Comparison of ENCODE assay signal across 8 mouse cellular contexts in the genomic region with DNA sequence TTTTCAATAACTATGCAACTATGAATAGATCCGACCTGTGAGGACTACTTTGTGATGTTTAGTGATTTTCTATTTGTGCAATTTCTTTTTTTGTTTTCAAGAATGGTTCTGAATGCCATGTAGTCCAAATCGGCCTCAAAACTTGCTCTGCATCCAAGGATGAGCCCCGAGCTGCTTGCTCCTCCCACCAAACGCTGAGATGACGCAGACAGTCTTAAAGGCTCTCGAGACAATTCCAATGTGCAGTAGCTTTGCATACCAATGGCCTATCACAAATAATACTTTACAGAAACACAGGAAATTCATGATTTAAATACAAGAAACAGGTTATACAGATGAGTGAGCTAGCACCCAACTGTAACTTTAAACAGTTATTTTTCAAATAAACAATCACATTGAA. TPM values are rescaled to one million over a fixed set of nuclear protein-coding genes. Genes with fewer than 3 reads are reported as not detected.
A peak's percentile ranks its signal among the peaks of the same experiment; 100 is the strongest.
DNase-seq lines count a peak whose midpoint lies in the region; ATAC-seq and TF ChIP-seq lines count a peak whose summit lies in the region.

No protein-coding gene starts in this region.

- DNase-seq in left cerebral cortex, adult 2 months (ENCODE audit: extremely low spot score in 1 of 2, low spot score in 2 of 2): no peak
- no peak for DNase-seq in left cerebral cortex, postnatal 4 days
- DNase-seq in brain, adult 2 months (ENCODE audit: low read depth, low spot score): peak; percentile 20
- no peak for DNase-seq in hindbrain, postnatal 0 days (ENCODE audit: low spot score)
- no peak for DNase-seq in ovary, postnatal 10 days (ENCODE audit: low spot score)

- 53% methylated on average over 6 of the region's 6 CpGs for WGBS in hindbrain, postnatal 0 days

- TF ChIP-seq CTCF in left cerebral cortex, adult 2 months (IDR thresholded peaks at IDR 0.05): no peak
- TF ChIP-seq CTCF in hindbrain, postnatal 0 days (IDR thresholded peaks at IDR 0.05; ENCODE audit: low read depth): no peak

- peaks cover 15% of the 10 kb centered on the region for H3K4me1 ChIP-seq in hindbrain, postnatal 0 days (ENCODE audit: insufficient read depth, low read length)

- H3ac ChIP-seq in myocyte (ENCODE audit: control insufficient read depth, insufficient read length): no peak overlapping the region

- no peaks in the 10 kb centered on the region for H3K9me3 ChIP-seq in hindbrain, postnatal 0 days (ENCODE audit: low read length)

- H3K9ac ChIP-seq in hindbrain, postnatal 0 days (replicated peaks; ENCODE audit: low read length): no peak overlapping the region; the same call in 1 of the 2 replicates

- no peak for TF ChIP-seq POLR2A in myocyte (IDR thresholded peaks at IDR 0.05; ENCODE audit: insufficient read length, low read depth)

- peaks cover 65% of the 10 kb centered on the region for H3K79me2 ChIP-seq in myocyte (ENCODE audit: control insufficient read depth, insufficient read depth)

- peak overlapping the region; percentile 89 for H3K4me2 ChIP-seq in hindbrain, postnatal 0 days (ENCODE audit: low read depth, low read length)
- peak overlapping the region; percentile 75 for H3K4me2 ChIP-seq in myocyte (ENCODE audit: low read depth)

- H3K4me3 ChIP-seq in left cerebral cortex, adult 2 months: peak overlapping the region; percentile 22; the same call in 1 of the 2 replicates
- H3K4me3 ChIP-seq in hindbrain, postnatal 0 days (ENCODE audit: low read length): peak overlapping the region; percentile 97; the same call in 1 of the 2 replicates
- peak overlapping the region; percentile 99 for H3K4me3 ChIP-seq in myocyte

- peaks cover 16% of the 10 kb centered on the region for H3K36me3 ChIP-seq in hindbrain, postnatal 0 days (ENCODE audit: insufficient read depth, low read length)
- peaks cover 12% of the 10 kb centered on the region for H3K36me3 ChIP-seq in myocyte (ENCODE audit: control insufficient read depth, insufficient read depth)

- H3K27ac ChIP-seq in left cerebral cortex, adult 2 months: no peak overlapping the region
- H3K27ac ChIP-seq in hindbrain, postnatal 0 days: no peak overlapping the region

- ATAC-seq in hindbrain, postnatal 0 days: no peak
- ATAC-seq in megakaryocyte progenitor cell, adult 5-6 weeks (replicated peaks; ENCODE audit: poor library complexity): no peak
- no peak for ATAC-seq in megakaryocyte-erythroid progenitor cell, adult 5-6 weeks (replicated peaks; ENCODE audit: low FRiP score, low TSS enrichment, poor library complexity, severe bottlenecking)

- no peaks in the 10 kb centered on the region for H3K27me3 ChIP-seq in hindbrain, postnatal 0 days (ENCODE audit: insufficient read depth, low read length)
- H3K27me3 ChIP-seq in myocyte (ENCODE audit: control insufficient read depth, insufficient read depth, insufficient read length): no peaks in the 10 kb centered on the region

- intact Hi-C loops in left cerebral cortex, adult 2 months (cut with DNase I): loop anchor here (5.0 kb wide), 2 partner anchors 46 to 191 kb away; partner anchors contain the start of genes Polr1c and Yipf3
- intact Hi-C loops in left cerebral cortex, postnatal 4 days (cut with DNase I): no loop called here

TF ChIP-seq in myocyte, 11 proteins besides CTCF, POLR2A, EP300 and RAD21:
- TF ChIP-seq POLR2AphosphoS2 (IDR thresholded peaks at IDR 0.05; ENCODE audit: insufficient read length, low read depth): no peak
- no peak for TF ChIP-seq TCF3 (IDR thresholded peaks at IDR 0.05; ENCODE audit: insufficient read length, low read depth)
- no peak for TF ChIP-seq USF1 (IDR thresholded peaks at IDR 0.05; ENCODE audit: low read depth)
- no peak for TF ChIP-seq CEBPB (IDR thresholded peaks at IDR 0.05; ENCODE audit: insufficient read depth, poor library complexity, severe bottlenecking)
- TF ChIP-seq REST (IDR thresholded peaks at IDR 0.05; ENCODE audit: insufficient read depth, insufficient read length): no peak
- no peak for TF ChIP-seq E2F4 (IDR thresholded peaks at IDR 0.05; ENCODE audit: insufficient read depth)
- TF ChIP-seq TCF12 (IDR thresholded peaks at IDR 0.05; ENCODE audit: insufficient read depth, poor library complexity, severe bottlenecking): no peak
- no peak for TF ChIP-seq SRF (IDR thresholded peaks at IDR 0.05; ENCODE audit: control insufficient read depth, insufficient read length, low read depth)
- no peak for TF ChIP-seq MAX (IDR thresholded peaks at IDR 0.05; ENCODE audit: low read depth)
- TF ChIP-seq MYOG (IDR thresholded peaks at IDR 0.05; ENCODE audit: control insufficient read depth in 1 of 3, insufficient read depth in 1 of 3, insufficient read length in 2 of 3, low read depth in 2 of 3): no peak
- TF ChIP-seq MYOD1 (IDR thresholded peaks at IDR 0.05; ENCODE audit: control insufficient read depth in 1 of 3, insufficient read length in 2 of 3, low read depth in 2 of 3): no peak
TF ChIP-seq in myocyte: peak in this region for 0.

RNA-seq across cellular contexts. Expression of gene Polh, which starts 1.3 kb away (rescaled TPM):
- total RNA-seq in left cerebral cortex, adult 2 months (2021): 1 to 10 TPM; 6.3 to 6.7 TPM
- 10 to 100 TPM in 1 of 2 experiments, 1 to 10 TPM in 1; 9.7 to 10.7 TPM for total RNA-seq in left cerebral cortex, postnatal 4 days (2021)
- total RNA-seq in hindbrain, postnatal 0 days (2014; rRNA removed): 9.7 and 10.5 TPM in 2 replicates
- 4.7 and 5.5 TPM in 2 replicates for polyA plus RNA-seq in hindbrain, postnatal 0 days (2015; fragmentation: Nextera tagmentation; extraction: Ambion mirVana)
- 6.0 TPM for polyA plus RNA-seq in myocyte (2012; fragmentation: generic; extraction: Trizol)
- total RNA-seq in megakaryocyte progenitor cell, adult 5-6 weeks (2015): 11.4 and 17.7 TPM in 2 replicates
- total RNA-seq in megakaryocyte progenitor cell, adult 5-6 weeks (2017): 20.4 and 26.9 TPM in 2 replicates
- total RNA-seq in megakaryocyte-erythroid progenitor cell, adult 5-6 weeks (2014; fragmentation: Nextera tagmentation): 19.9 and 27.9 TPM in 2 replicates
- 22.5 and 30.3 TPM in 2 replicates for total RNA-seq in megakaryocyte-erythroid progenitor cell, adult 5-6 weeks (2017)

RNA-seq across cellular contexts. Expression of gene Xpo5, which starts 1.4 kb away (rescaled TPM):
- 10 to 100 TPM; 42.1 to 43.3 TPM for total RNA-seq in left cerebral cortex, adult 2 months (2021)
- 10 to 100 TPM; 45.0 to 46.3 TPM for total RNA-seq in left cerebral cortex, postnatal 4 days (2021)
- 54.5 and 56.9 TPM in 2 replicates for total RNA-seq in hindbrain, postnatal 0 days (2014; rRNA removed)
- 23.8 and 23.9 TPM in 2 replicates for polyA plus RNA-seq in hindbrain, postnatal 0 days (2015; fragmentation: Nextera tagmentation; extraction: Ambion mirVana)
- polyA plus RNA-seq in myocyte (2012; fragmentation: generic; extraction: Trizol): 31.9 TPM
- total RNA-seq in megakaryocyte progenitor cell, adult 5-6 weeks (2015): 48.8 and 55.9 TPM in 2 replicates
- 70.3 and 72.0 TPM in 2 replicates for total RNA-seq in megakaryocyte progenitor cell, adult 5-6 weeks (2017)
- total RNA-seq in megakaryocyte-erythroid progenitor cell, adult 5-6 weeks (2014; fragmentation: Nextera tagmentation): 58.7 and 74.9 TPM in 2 replicates
- 74.0 and 81.7 TPM in 2 replicates for total RNA-seq in megakaryocyte-erythroid progenitor cell, adult 5-6 weeks (2017)

RNA-seq across cellular contexts. Expression of gene Gtpbp2, which starts 40.3 kb away (rescaled TPM):
- 100 to 1,000 TPM; 134 to 140 TPM for total RNA-seq in left cerebral cortex, adult 2 months (2021)
- 100 to 1,000 TPM; 111 TPM for total RNA-seq in left cerebral cortex, postnatal 4 days (2021)
- total RNA-seq in hindbrain, postnatal 0 days (2014; rRNA removed): 68.0 and 94.8 TPM in 2 replicates
- polyA plus RNA-seq in hindbrain, postnatal 0 days (2015; fragmentation: Nextera tagmentation; extraction: Ambion mirVana): 25.8 and 27.9 TPM in 2 replicates
- polyA plus RNA-seq in myocyte (2012; fragmentation: generic; extraction: Trizol): 125 TPM
- 17.4 and 22.2 TPM in 2 replicates for total RNA-seq in megakaryocyte progenitor cell, adult 5-6 weeks (2015)
- 30.7 and 33.2 TPM in 2 replicates for total RNA-seq in megakaryocyte progenitor cell, adult 5-6 weeks (2017)
- total RNA-seq in megakaryocyte-erythroid progenitor cell, adult 5-6 weeks (2014; fragmentation: Nextera tagmentation): 47.9 and 52.5 TPM in 2 replicates
- 23.7 and 24.6 TPM in 2 replicates for total RNA-seq in megakaryocyte-erythroid progenitor cell, adult 5-6 weeks (2017)

RNA-seq across cellular contexts. Expression of gene Polr1c, which starts 46.7 kb away (rescaled TPM):
- total RNA-seq in left cerebral cortex, adult 2 months (2021): 10 to 100 TPM; 38.1 to 40.4 TPM
- 10 to 100 TPM; 50.0 to 50.1 TPM for total RNA-seq in left cerebral cortex, postnatal 4 days (2021)
- 45.9 and 61.1 TPM in 2 replicates for total RNA-seq in hindbrain, postnatal 0 days (2014; rRNA removed)
- polyA plus RNA-seq in hindbrain, postnatal 0 days (2015; fragmentation: Nextera tagmentation; extraction: Ambion mirVana): 58.7 and 61.7 TPM in 2 replicates
- 105 TPM for polyA plus RNA-seq in myocyte (2012; fragmentation: generic; extraction: Trizol)
- total RNA-seq in megakaryocyte progenitor cell, adult 5-6 weeks (2015): 58.7 and 59.9 TPM in 2 replicates
- 55.5 and 60.8 TPM in 2 replicates for total RNA-seq in megakaryocyte progenitor cell, adult 5-6 weeks (2017)
- 82.6 and 131 TPM in 2 replicates for total RNA-seq in megakaryocyte-erythroid progenitor cell, adult 5-6 weeks (2014; fragmentation: Nextera tagmentation)
- total RNA-seq in megakaryocyte-erythroid progenitor cell, adult 5-6 weeks (2017): 54.1 and 89.4 TPM in 2 replicates

RNA-seq across cellular contexts. Expression of gene Yipf3, which starts 46.7 kb away (rescaled TPM):
- total RNA-seq in left cerebral cortex, adult 2 months (2021): 10 to 100 TPM; 85.5 to 87.6 TPM
- total RNA-seq in left cerebral cortex, postnatal 4 days (2021): 10 to 100 TPM; 55.3 to 56.7 TPM
- 22.2 and 26.9 TPM in 2 replicates for total RNA-seq in hindbrain, postnatal 0 days (2014; rRNA removed)
- polyA plus RNA-seq in hindbrain, postnatal 0 days (2015; fragmentation: Nextera tagmentation; extraction: Ambion mirVana): 78.7 and 85.4 TPM in 2 replicates
- polyA plus RNA-seq in myocyte (2012; fragmentation: generic; extraction: Trizol): 112 TPM
- 31.0 and 35.9 TPM in 2 replicates for total RNA-seq in megakaryocyte progenitor cell, adult 5-6 weeks (2015)
- total RNA-seq in megakaryocyte progenitor cell, adult 5-6 weeks (2017): 28.2 and 30.8 TPM in 2 replicates
- total RNA-seq in megakaryocyte-erythroid progenitor cell, adult 5-6 weeks (2014; fragmentation: Nextera tagmentation): 65.9 and 69.9 TPM in 2 replicates
- 32.9 and 38.5 TPM in 2 replicates for total RNA-seq in megakaryocyte-erythroid progenitor cell, adult 5-6 weeks (2017)

Comparison
In these comparisons a context has a peak if more than half of its experiments do, and no peak if none do; other contexts are left out.
1. H3K4me3 ChIP-seq: peak in every context shown above with its lines; median percentile 99 in myocyte; 97 in hindbrain, postnatal 0 days; 22 in left cerebral cortex, adult 2 months.